Mouse (Mus musculus) megakaryocyte, adult 5-6 weeks (primary cell): ENCODE measurements around the gene Ccdc88c. TPM values are rescaled to one million over a fixed set of nuclear protein-coding genes. Genes with fewer than 3 reads are reported as not detected.

Source experiments
- ATAC-seq: 2 replicates; pipeline ENCODE4 v1.8.0; 2016; ENCODE audit warnings: mild to moderate bottlenecking, inconsistent platforms; ENCODE audit not compliant: poor library complexity, severe bottlenecking
- total RNA-seq, 2 experiments: library from RNA; stranded (forward) in 1 of 2; stranded (reverse) in 1 of 2; fragments of 153-499, 151-499 nt in 1 of 2; fragments of 221-1000, 200-1000 nt in 1 of 2; gene quantifications; 2 replicates each; pipeline versions ENCODE4 v1.2.3 to v1.2.4; 2015 to 2017

The Ccdc88c gene
- total RNA-seq, 2 experiments from 2014 or later, result 71.7 to 195 TPM

- no peak for ATAC-seq
Measured at GRCm38 (mm10) chr12:100979616-100980015, 49.2 kb downstream of the Ccdc88c start.

DNA sequence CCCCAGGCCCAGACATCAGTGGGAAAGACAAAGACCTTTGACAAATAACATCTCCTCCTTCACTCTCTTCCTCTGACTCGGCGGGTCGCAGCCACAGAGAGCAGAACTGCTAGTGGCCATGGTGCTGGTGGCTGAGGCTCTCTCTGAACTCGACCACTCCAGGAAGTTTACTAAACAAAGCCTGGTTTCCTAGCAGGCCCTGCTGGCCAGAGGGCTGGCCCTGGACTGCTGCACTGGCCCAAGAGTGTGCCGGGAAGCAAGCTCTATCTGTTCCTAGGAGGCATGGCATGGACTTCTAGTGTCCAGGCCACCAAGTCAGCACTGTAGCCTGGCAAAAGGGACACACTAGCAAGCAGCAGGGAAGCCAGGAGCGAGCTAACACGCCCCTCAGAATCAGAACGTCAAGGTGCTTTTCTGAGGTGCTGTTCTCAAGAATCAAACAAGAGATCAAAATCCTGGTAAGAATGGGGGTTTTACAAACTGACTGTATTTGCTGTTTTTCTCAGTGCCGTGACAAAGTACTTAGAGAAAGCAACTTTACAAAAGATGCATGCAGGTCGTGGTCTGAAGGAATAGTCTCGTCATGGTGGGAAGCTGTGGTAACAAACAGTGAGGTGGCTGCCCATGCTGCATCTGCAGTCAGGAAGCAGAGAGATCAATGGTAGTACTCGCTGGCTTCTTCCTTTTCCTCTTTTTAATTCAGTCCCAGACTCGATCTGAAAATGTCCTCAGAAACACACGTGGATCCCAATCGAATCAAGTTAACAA lies 50.7 kb downstream of the Ccdc88c start:
- peak; percentile 59 for ATAC-seq

GRCm38 (mm10) chr12:100977551-100977950 lies 51.3 kb downstream of the Ccdc88c start:
- no peak for ATAC-seq

DNA sequence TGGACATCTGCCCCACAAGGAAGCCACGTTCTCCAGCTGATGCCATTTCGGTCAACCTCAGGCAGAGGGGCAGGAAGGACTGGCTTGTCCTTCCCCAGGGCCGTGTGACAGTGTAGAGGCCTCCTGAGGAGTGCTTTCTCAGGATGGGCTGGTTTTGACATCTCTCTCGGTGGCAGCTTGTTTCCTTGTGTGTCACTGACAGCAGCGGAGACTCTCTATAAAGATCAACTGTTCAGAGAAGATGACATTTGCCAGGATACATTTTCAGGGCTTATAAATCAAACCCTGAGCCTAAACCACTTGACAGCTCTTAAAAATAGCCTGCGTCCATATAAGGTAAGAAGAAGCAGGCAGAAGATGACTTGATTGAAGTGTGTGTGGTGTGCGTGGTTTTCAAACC lies 59.0 kb downstream of the Ccdc88c start:
- ATAC-seq, result no peak

- ATAC-seq, result peak; percentile 43
Measured at GRCm38 (mm10) chr12:100967383-100967782, 61.5 kb downstream of the Ccdc88c start.

- no peak for ATAC-seq
Measured at GRCm38 (mm10) chr12:100966253-100966652, 62.6 kb downstream of the Ccdc88c start.

GRCm38 (mm10) chr12:100965298-100965697 lies 63.6 kb downstream of the Ccdc88c start:
- no peak for ATAC-seq

DNA sequence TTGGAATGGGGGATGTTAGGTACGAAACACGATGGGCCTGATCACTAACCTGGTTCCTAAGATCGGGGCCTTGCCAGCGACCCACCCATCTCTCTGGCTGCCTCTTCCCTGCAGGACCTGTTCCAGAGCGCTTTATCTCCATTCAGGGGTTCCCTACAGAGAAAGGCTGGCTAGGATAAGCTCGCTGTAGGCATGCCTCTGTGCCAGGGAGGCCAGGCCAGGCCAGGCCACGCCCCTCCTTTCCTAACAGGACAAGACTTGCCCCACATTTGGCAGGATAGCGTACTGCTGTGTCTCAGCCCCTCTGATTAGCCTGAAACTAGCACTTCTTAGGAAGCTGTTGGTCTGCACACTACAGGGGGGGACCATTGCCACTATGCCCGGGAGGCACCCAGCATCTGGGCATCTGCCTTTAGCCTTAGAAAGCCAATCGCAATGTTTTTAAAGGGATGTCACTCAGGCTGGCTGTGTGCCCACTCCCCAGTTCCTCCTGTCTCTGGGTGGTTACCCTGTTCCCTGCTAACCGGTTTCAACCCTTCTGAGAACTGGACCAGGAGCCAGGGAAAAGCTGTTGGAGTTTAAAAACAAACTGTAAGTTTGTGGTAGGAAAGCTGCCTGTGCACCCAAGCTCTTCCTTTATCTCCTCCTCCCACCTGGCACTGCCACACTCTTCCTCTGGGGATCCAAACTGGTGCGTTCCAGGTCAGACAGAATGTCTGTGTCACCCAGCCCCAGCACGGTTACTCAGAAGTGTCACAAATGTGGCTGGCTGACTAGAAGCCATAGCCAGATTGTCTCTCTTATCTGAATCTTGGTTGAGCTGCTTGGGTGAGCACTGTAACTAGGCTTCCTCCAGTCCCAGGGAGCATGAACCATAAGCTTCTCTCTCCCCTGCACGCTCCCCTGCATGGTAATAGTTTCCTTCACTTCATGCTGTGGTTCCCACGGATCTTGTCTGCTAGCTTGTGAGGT lies 69.9 kb downstream of the Ccdc88c start:
- peak; percentile 58 for ATAC-seq

DNA sequence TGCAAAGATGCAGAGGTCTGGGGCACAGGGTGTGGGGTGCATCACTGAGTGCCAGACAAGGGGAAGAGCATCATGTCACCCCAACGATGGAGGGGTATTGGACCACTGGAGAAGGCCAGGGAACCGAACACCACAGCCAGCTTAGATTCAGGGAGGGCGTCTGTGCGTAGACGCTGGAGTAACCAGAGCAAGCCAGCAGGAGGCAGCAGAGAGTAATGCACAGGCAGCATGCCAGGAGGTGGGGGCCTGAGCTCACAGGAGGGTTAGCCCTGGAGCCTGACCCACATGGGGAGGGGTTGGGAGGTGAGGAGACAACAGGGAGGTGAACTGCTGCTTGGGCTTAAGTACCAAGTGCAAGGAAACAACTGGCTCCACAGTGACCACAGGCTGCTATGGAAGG lies 70.8 kb downstream of the Ccdc88c start:
- ATAC-seq, result peak; percentile 87

DNA sequence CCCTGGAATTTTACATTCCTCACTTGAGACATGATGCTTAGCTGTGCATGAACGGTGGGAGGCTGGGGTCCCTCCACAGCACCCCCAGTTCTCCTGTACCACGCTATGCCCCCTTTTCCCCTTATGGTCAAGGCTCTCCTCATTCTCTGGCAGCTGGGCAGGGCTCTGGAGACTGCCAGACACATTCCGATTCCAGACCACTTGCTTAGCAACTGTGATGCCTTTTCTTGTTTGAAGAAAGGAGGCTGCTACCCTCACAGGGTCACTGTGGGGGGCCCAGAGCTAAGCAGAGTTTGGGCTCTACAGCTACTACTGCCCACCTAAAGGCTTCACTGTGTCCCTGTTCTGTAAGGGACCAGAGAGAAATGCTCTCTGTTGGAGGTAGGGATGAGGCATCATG lies 71.6 kb downstream of the Ccdc88c start:
- ATAC-seq, result no peak

DNA sequence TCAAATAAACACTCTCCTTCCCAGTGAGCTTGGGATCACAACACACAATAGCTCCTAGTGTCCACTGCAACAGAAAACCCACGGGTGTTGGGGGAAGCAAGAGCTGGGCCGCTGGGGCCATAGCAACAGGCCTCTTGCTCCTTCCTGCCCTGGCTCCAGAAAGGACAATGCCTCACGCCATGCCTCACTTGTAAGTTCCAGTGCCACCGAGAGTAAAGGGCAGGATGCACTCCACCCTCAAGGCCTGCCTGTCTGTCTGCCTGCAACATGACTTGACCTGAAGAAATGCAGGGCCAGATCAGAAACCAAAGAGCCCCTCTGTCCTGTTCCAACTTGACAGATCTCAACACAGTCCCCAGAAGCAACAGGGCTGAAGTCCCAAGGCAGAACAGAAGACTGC lies 72.0 kb downstream of the Ccdc88c start:
- ATAC-seq, result no peak

- ATAC-seq, result no peak
Measured at GRCm38 (mm10) chr12:100956028-100956427, 72.8 kb downstream of the Ccdc88c start.

DNA sequence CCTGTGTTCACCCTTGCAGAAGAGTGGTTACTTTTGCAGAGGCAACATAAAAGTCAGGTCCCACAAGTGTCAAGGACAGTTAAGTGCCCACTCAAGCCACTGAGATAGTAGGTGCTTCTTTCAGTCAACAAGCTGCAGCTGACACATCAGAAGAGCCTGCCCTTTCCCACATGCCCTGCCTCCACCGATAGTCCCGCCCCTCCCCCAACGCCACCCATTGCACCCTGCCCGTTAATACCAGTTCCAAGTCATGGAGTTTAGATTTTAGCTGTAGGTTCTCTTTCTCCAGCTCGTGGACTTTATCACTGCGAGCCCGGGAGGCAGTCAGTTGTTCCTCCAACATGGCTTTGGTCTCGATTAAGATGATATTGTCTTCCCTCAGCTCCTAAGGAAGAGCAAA lies 74.9 kb downstream of the Ccdc88c start:
- no peak for ATAC-seq

DNA sequence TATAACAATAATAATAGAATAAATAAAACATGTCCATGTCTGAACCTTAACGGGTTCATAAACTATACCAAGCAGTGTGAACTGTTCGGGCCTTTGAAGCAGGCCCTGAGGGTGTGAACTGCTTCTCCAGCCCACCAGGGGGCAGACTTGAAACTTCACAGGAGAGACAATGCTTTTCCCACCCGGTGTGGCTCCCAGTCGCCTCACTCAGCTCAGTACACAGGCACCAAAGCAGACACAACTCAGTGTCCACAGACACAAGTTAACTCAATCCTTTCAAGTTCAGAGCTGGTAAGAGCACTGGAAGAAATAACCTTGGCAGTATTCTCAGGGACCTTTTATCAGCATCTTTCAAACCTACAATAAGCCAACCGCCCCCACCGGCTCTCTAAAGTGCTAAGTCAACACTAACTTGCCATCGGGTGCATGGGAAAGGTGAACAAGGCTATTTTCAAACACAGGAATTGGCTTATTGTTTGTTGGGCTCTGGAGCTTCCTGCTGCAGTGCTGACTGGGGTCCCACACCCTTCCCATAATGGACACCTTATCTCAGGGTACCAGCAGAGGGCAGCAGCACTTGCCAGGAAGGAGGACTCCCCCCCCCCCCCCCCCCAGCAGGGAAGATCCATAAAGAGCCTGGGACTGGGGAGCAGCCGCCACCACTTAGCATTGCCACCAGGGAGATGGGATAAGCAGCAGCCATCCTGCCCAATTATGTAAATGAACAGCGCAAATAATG lies 76.5 kb downstream of the Ccdc88c start:
- ATAC-seq, result peak; percentile 80

DNA sequence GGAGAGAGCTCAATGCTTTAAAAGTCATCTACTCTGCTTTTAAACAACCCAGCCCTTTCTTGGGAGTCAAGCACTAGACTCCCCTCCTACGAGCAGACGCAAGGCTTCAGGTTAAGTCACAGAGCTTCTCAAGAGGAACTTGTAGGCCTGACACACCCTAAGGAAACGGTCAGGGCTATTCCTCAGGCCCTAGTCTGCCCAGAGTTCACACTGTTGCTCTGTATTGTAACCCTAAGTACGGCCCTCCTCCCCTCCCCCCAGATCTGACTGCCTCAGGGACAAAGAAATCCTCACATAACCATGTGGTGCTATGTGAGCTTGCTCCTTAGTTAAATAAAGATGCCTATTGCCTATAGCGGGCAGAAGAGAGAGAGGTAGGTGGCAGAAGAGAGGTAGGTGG lies 79.7 kb downstream of the Ccdc88c start:
- no peak for ATAC-seq

- no peak for ATAC-seq
Measured at GRCm38 (mm10) chr12:100948021-100948420, 80.8 kb downstream of the Ccdc88c start.

- ATAC-seq, result no peak
Measured at GRCm38 (mm10) chr12:100945948-100946347, 82.9 kb downstream of the Ccdc88c start.

DNA sequence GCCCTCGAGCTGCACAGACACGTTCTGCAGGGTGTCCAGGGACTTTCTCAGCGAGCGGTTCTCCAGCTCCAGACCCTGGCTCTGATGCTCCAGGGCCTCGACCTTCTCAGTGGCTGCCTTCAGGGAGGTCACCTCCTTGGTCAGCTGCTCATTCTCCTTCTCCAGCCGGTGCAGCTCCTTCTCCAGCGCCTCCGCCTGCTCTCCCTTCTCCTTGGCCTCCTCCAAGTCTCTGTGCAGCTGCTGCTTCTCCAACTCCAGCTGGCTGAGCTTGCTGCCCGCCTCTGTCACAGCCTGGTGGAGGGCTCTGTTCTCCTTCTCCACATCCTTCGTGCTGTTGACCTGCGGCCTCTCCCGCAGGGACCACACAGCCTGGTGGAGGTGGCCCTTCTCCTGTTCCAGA lies 83.4 kb downstream of the Ccdc88c start:
- no peak for ATAC-seq

- no peak for ATAC-seq
Measured at GRCm38 (mm10) chr12:100944921-100945336, 83.9 kb downstream of the Ccdc88c start.

DNA sequence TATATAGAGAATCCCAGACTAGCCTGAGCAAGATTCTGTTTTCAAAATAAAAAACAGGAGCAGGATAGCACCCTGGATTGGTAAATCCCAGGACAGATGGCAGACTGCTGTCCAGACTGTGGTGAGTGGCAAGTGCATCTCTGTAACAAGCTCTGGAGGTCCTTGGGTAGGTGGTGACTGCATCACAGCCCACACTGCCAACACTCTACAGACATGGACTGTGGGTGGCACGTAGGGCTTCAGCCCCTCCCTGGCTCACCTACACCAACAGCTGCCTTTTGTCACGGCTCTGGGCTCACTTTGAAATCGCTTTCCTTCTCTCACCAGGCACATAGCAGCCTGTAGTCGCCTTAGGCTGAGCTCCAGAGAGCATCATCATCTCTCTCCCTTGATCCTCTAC lies 85.7 kb downstream of the Ccdc88c start:
- no peak for ATAC-seq

DNA sequence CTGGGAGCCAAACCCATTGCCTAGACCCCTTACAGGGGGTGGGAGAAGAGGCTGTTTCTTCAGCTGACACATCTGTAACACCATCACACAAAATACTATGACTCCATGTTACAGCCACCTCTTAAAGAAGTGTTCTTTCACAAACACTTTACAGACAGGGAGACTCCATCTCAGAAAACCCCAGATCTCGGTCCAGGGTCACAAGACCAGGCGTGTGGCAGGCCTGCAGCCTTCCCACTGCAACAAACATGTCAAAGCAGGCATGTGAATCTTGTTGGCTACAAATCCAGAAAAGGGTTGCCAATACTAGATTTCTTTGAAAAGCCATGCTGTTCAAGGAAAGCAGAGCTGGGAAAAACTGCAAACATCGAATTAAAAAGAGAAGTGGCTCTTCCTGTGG lies 87.5 kb downstream of the Ccdc88c start:
- no peak for ATAC-seq
